Mouse (Mus musculus): ENCODE measurements at regions not wholly inside any gene's neighbourhood (a gene's known extent, or its start where the extent isn't known, plus 50 kb on each side); places are given as distances from the start of the nearest gene placed in this dataset.

GRCm38 (mm10) chr3:39220707-39221034 is 333.9 kb downstream of the Fat4 start:
- DNase-seq, result peak; percentile 6
- intact Hi-C loops (cut with DNase I; ENCODE audit: low total_unique reads), result no loop called here

- DNase-seq, result no peak
- intact Hi-C loops (cut with DNase I; ENCODE audit: low total_unique reads), result no loop called here
Measured at GRCm38 (mm10) chr3:39222059-39222458, 335.3 kb downstream of the Fat4 start.

DNA sequence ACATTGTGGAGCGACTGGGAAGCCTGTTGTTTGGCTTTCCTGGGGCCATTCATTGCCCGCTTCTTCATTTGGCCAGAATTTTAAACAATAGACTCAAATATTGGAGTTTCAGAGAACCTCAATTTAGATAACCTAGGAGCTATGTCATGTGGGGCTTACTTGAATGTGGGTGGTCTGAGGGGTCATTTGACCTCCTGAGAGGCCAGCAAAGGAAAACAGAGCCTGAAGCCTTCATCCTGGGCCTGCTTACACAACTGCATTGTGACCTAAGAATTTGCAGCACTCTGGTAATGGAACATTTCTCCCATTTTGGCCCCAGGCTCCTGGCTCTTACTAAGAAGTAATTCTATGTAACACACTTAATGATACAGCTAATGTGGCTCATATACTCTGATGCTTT is 348.2 kb downstream of the Fat4 start:
- intact Hi-C loops (cut with DNase I; ENCODE audit: low total_unique reads), result no loop called here

DNA sequence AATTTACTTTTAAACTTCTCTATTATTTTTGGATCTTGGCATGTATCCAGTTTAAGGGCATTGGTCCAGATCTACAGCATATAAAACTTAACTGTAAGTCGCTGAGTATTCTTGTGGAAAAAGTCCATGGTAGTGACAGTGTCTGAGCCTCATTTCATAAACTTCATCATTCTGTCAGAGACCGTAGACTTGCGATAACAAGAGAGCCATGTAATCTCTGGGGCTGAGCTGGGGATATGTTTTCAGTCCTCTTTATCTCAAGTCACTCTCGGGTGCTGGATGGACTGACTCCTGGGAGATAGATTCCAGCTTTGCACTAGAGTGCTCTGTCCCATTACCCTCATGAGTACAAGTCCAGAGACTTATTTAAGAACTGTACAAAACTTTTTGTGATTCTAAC is 362.0 kb downstream of the Fat4 start:
- intact Hi-C loops (cut with DNase I; ENCODE audit: low total_unique reads), result no loop called here
- DNase-seq, result no peak

More for the DNA sequence above, 348.2 kb downstream of the Fat4 start:
- no peak for DNase-seq

GRCm38 (mm10) chr3:39249224-39249892 is 362.6 kb downstream of the Fat4 start:
- DNase-seq, result no peak
- intact Hi-C loops (cut with DNase I; ENCODE audit: low total_unique reads), result no loop called here

DNA sequence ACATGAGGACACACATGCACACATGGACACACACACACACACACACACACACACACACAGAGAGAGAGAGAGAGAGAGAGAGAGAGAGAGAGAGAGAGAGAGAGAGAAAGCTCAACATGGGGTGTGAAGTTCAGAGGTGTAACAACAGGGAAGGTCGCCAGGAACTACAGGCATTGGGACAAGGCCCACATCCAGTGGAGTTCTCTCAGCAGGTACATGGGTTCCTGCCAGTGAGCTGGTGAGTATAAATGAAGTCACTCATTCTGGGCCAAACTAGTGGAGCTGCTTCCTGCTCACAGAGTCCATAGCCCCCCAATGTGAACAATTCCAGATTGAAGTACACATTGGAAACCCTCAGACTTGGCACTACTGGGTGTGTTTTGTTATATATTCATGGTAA is 366.3 kb downstream of the Fat4 start:
- no peak for DNase-seq
- intact Hi-C loops (cut with DNase I; ENCODE audit: low total_unique reads), result no loop called here

DNA sequence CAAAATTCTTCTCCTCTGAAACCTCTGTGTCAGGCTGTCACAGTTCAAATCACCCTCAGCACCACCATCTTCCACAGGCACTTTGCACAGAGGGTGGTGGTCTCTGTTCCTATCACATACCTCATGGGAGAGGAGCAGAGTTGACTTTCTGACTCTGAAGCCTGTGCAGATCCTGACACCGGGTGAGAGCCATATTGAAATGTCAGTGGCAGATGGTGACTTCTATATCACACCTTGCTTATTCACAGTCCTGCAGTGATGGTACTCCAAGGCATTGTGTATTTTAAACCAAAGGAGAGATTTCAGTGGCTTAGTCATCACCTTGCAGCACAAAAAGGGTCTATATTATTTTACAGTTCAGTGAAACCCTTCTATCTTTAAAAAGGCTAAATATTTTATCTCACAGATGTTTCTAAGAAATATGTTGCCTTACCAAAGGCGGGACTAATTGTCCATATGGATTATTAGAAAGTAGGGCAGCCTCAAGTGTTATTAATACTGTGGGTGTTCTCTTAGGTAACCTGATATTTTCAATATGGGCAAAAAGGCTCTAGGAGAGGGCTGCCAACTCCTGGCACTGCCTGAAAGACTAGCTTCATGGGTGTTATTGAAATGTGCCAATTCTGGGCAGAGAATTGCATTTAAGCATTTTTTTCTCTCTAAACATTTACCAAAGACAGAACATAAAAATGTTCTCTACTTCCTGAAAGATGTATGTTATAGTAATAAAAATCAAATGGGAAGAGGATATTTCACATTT is 378.1 kb downstream of the Fat4 start:
- intact Hi-C loops (cut with DNase I; ENCODE audit: low total_unique reads), result no loop called here
- no peak for DNase-seq

- DNase-seq, result no peak
- intact Hi-C loops (cut with DNase I; ENCODE audit: low total_unique reads), result no loop called here
Measured at GRCm38 (mm10) chr3:39265606-39266005, 378.9 kb downstream of the Fat4 start.

DNA sequence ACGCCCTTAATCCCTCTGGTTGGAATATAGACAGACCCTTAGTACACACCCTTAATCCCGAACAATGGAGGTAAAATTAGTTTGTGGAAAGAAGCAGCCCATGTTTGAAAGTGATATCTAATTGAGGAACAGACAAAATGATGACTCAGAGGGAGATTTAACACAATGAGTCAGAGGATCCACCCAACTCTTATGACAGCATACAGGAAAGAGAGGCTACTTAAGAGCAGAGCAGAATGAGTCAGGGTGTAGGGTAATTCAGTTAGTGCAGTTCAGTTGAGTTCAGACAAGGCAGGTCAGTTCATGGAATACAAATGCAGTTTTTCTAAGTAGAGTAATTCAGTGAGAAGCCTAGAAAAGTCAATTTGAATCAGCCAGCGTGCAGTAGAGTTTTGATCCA is 382.6 kb downstream of the Fat4 start:
- DNase-seq, result no peak
- intact Hi-C loops (cut with DNase I; ENCODE audit: low total_unique reads), result no loop called here

DNA sequence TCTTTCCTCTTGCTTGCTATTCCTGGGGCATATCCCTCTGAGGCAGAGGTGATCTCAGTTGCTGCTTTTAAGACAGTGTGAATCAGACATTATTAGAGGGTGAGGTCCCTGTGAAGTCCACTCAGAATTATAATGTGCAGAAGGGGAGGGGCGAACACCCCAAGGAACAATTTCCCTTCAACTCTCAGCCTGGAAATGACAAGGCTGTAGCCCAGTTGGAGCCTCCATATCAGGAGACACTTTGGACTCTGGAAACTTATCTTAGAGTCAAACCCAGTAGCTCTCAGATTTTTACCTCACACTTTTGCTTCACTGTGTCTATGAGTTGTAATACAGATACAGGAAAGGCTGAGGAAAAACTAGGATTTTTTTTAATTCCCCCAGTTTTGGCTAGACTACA is 385.9 kb downstream of the Fat4 start:
- intact Hi-C loops (cut with DNase I; ENCODE audit: low total_unique reads), result no loop called here
- DNase-seq, result no peak

- DNase-seq, result no peak
- intact Hi-C loops (cut with DNase I; ENCODE audit: low total_unique reads), result no loop called here
Measured at GRCm38 (mm10) chr3:39276897-39277296, 390.2 kb downstream of the Fat4 start.

GRCm38 (mm10) chr3:39277310-39277709 is 390.6 kb downstream of the Fat4 start:
- no peak for DNase-seq
- intact Hi-C loops (cut with DNase I; ENCODE audit: low total_unique reads), result no loop called here

DNA sequence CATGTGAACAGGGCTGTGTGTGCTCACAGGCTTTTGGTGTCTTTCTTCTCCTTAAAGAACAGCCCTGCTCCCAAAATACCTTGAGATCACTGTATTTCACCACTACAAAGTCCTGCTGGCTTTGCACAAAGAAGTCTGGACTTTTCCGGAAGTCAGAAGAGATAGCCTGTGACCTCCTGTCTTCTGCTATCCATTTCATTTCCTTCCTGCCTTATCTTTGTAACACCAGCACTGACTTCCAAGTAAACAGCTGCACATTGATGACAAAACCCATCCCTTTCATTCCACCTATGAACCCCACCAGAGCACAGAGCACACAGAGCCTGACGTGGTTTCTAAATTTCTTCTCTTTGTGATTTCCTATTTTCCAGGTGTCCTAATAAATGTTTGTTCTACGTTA is 408.5 kb downstream of the Fat4 start:
- intact Hi-C loops (cut with DNase I; ENCODE audit: low total_unique reads), result no loop called here
- no peak for DNase-seq

DNA sequence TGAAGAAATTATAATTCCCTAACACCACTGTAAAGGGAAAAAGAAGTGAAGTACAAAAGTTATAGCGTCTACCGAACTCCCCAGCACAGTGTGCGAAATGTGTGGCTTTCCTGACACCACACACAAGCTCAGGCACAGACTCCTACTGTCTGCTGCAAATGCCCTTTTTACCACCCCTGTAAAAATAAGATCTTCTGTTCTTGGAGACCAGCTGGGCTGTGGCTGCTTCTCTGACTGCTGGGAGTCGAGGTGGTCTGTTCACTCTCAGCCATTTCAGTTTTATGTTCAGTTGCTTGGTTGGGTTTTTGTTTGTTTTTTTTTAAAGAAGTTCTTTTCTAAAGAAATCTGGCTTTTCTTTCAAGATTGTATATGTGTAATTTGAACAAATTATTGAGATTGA is 409.5 kb downstream of the Fat4 start:
- DNase-seq, result no peak
- intact Hi-C loops (cut with DNase I; ENCODE audit: low total_unique reads), result no loop called here

GRCm38 (mm10) chr3:39309487-39309886 is 422.7 kb downstream of the Fat4 start:
- intact Hi-C loops (cut with DNase I; ENCODE audit: low total_unique reads), result no loop called here
- DNase-seq, result no peak

DNA sequence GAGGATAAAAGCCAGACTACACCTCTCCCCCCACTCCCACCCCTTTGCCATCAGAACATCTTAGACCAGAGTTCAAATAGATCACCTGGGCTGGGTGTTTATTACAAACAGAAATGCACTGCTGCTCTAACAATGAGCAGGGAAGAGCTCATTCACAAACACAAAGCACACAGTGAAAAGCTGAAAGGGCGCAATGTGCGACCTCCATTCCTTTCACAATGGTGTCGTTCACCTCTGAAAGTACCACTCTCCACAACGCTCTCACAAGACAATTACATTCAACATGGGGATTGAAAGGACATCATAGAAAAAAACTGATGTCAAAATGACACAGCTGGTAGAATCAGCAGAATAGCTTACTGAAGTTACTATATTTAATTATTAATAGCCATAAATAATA is 426.8 kb downstream of the Fat4 start:
- no peak for DNase-seq
- intact Hi-C loops (cut with DNase I; ENCODE audit: low total_unique reads), result no loop called here

DNA sequence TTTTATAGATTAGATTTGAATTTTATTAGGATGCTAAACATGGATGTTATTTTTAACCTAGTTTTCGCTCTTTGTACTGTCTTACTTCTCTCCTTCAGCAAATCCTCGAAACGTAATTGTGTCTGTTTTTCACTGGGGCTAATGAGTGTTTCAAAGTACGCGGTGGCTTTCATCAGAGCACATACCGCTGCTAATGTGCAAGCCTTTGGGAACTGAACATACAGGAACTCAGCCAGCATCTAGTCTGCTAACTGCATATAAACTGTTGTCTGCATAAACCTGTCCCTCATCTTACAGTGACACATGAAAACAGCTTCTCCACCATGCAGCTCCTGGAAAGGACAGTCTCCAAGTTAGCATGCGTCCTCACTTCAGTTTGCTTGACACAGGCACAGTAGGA is 434.1 kb downstream of the Fat4 start:
- DNase-seq, result no peak
- intact Hi-C loops (cut with DNase I; ENCODE audit: low total_unique reads), result no loop called here

DNA sequence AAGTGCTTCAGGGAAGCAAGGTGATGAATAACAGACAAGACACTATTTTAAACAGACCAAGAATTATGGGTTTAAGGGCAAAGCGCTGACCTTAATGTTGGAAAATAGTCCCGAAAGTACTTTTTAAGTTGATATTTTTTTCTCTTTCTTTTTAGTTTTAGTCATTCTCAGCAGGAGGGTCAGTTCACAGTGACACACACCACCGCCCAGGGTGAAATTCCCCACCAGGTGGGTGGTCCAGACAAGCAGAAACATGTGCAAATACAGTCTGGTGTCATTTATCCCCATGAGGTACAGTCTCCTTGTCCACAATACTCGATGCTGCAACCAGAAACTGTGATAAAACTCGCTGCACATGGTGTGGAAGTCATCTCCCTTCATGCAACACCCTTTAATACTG is 435.5 kb downstream of the Fat4 start:
- intact Hi-C loops (cut with DNase I; ENCODE audit: low total_unique reads), result no loop called here
- DNase-seq, result no peak

- intact Hi-C loops (cut with DNase I; ENCODE audit: low total_unique reads), result no loop called here
- no peak for DNase-seq
Measured at GRCm38 (mm10) chr3:39335612-39336230, 449.0 kb downstream of the Fat4 start.

- intact Hi-C loops (cut with DNase I; ENCODE audit: low total_unique reads), result no loop called here
- no peak for DNase-seq
Measured at GRCm38 (mm10) chr3:39341161-39341687, 454.5 kb downstream of the Fat4 start.

DNA sequence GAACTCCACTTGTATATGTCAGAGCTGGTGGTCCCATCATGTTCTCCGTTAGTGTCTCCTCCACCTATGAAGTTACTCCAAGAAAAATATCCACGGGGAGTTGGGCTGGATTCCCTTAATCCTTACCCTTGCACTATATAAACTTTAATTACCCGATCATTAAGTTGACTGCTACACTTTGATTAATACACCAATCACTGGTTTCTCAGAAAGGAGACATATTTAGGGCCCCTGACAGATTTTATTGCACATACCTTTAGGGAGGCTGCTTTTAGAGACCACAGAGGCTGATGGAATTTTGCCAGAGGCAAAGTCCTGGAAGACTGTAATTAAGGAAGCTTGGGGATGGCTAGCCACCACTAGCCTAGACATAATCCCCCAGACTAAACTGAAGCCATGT is 457.3 kb downstream of the Fat4 start:
- intact Hi-C loops (cut with DNase I; ENCODE audit: low total_unique reads), result no loop called here

More for the DNA sequence above, 457.3 kb downstream of the Fat4 start:
- DNase-seq, result no peak

Measured in gastrocnemius, postnatal 14 days (tissue).